Mouse (Mus musculus) liver, embryonic 11.5 days (tissue): ENCODE measurements around the gene Prkci. TPM values are rescaled to one million over a fixed set of nuclear protein-coding genes. Genes with fewer than 3 reads are reported as not detected.

Experiments
- ATAC-seq: fragments of 200-750 bp; cut with Nextera tagmentation; replicated peaks from 2 replicates; pipeline ENCODE4 v1.8.0; 2017; ENCODE audit warnings: moderate number of reproducible peaks, mild to moderate bottlenecking, moderate TSS enrichment, moderate library complexity; ENCODE audit not compliant: low FRiP score
- DNase-seq: peaks from one replicate; pipeline ENCODE4 v3.0.0-alpha.2; 2017; ENCODE audit warnings: low spot score
- H3K27ac ChIP-seq: fragments of 300-500 bp; sonication (generic); 2 replicates; pipeline ENCODE4 v1.5.1; 2014; ENCODE audit warnings: mild to moderate bottlenecking, low read depth, low read length, control low read depth
- H3K27me3 ChIP-seq: fragments of 300-500 bp; sonication (generic); replicated peaks from 2 replicates; pipeline ENCODE4 v1.6.1; 2014; ENCODE audit warnings: low read length, mixed read lengths; ENCODE audit not compliant: control insufficient read depth, insufficient read depth
- H3K36me3 ChIP-seq: fragments of 300-500 bp; sonication (generic); 2 replicates; pipeline ENCODE4 v1.6.1; 2014; ENCODE audit warnings: mild to moderate bottlenecking, low read length, moderate library complexity, mixed read lengths; ENCODE audit not compliant: control insufficient read depth, insufficient read depth
- H3K4me1 ChIP-seq: fragments of 300-500 bp; sonication (generic); replicated peaks from 2 replicates; pipeline ENCODE4 v1.6.1; 2014; ENCODE audit warnings: low read length, mixed read lengths; ENCODE audit not compliant: control insufficient read depth, insufficient read depth
- H3K4me2 ChIP-seq: fragments of 300-500 bp; sonication (generic); 2 replicates; pipeline ENCODE4 v1.6.1; 2014; ENCODE audit warnings: mild to moderate bottlenecking, control low read depth, moderate library complexity
- H3K4me3 ChIP-seq: fragments of 300-500 bp; sonication (generic); 2 replicates; pipeline ENCODE4 v1.5.1; 2014; ENCODE audit warnings: low read depth, low read length, control low read depth
- H3K9ac ChIP-seq: fragments of 300-500 bp; sonication (generic); 2 replicates; pipeline ENCODE4 v1.6.1; 2014; ENCODE audit warnings: low read depth, low read length, control low read depth
- H3K9me3 ChIP-seq: fragments of 300-500 bp; sonication (generic); 2 replicates; pipeline ENCODE4 v1.6.1; 2016; ENCODE audit warnings: low read length, inconsistent platforms, mixed read lengths; ENCODE audit not compliant: control insufficient read depth
- WGBS: fragments of 180-500 bp; shearing (Covaris S2); extraction: QIAGEN DNeasy Blood & Tissue Kit; methylation state at CpG from one replicate; pipeline ENCODE4 v1.1.7; 2014; 5-methylcytosine and 5-hydroxymethylcytosine counted together
- polyA plus RNA-seq: library from polyadenylated mRNA; unstranded; fragments of >200 nt; fragmentation: Nextera tagmentation; extraction: Ambion mirVana; gene quantifications from 2 replicates; pipeline ENCODE4 v1.2.1, GENCODE M21; 2014

The Prkci gene
- polyA plus RNA-seq, 1 experiment from 2014 or later = 20.2 TPM

DNA sequence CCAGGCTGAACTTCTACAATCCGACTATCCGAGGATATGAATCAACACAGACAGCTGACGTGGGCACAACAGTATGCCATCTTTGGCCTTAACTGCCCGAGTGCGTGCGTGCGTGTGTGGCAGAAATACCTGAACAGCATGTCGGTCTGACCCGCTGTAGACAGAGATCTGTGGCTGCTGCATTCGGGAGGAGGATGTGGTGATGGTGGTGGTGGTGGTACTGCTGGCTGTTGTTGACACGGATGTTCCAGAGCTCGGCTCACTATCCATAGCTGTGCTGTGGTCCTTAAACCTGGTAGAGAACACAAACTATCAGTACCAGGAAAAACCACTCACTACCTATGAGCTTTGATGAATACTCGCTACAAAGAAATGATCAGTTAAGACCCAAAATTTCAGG is 29.9 kb upstream of the Prkci start:
- Histone ChIP-seq H3K9ac (no peak overlapping the region), H3K9me3 (no peaks in the 10 kb centered on the region), H3K27ac (no peak overlapping the region), H3K4me2 (no peak overlapping the region), H3K36me3 (peaks cover 29% of the 10 kb centered on the region), H3K27me3 (no peaks in the 10 kb centered on the region), H3K4me1 (peaks cover 7% of the 10 kb centered on the region), H3K4me3 (no peak overlapping the region)
- 93% methylated on average over 13 of the region's 13 CpGs for WGBS
- DNase-seq = no peak
- no peak for ATAC-seq

DNA sequence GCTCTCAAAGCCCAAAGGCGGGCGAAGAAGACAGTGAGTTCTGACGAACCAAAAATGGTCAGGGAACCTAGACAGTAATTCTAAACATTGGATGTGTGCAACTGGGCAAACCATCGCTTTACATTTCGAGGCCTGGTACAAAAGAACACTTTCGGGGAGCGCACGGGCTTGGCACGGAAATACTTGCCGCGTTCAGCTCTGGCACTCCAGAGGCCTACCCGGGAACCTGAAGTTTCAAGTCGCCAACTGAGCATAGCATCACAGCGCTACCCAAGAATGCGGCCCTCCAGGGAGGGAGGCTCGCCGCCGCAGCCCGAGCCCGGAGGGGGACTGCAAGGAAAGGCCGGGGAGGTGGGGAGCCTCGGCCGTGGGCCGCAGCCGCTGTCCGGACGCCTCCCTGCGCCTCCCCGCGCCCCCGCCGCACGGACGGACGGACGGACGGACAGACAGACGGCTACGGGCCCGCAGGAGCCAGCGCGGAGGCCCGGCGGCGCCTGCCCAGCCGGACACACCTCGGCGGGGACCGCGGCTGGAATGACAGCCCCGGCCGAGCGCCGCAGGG is 26.9 kb upstream of the Prkci start:
- WGBS = under 1% methylated on average over 51 of the region's 54 CpGs
- H3K27ac ChIP-seq = peak overlapping the region; percentile 75
- H3K4me1 ChIP-seq = peaks cover 7% of the 10 kb centered on the region
- peak overlapping the region; percentile 80 for H3K9ac ChIP-seq
- no peaks in the 10 kb centered on the region for H3K27me3 ChIP-seq
- peaks cover 19% of the 10 kb centered on the region for H3K36me3 ChIP-seq
- ATAC-seq (peak; percentile 70), DNase-seq (peak; percentile 71)
- H3K4me2 ChIP-seq = peak overlapping the region; percentile 77
- no peaks in the 10 kb centered on the region for H3K9me3 ChIP-seq
- peak overlapping the region; percentile 81 for H3K4me3 ChIP-seq

DNA sequence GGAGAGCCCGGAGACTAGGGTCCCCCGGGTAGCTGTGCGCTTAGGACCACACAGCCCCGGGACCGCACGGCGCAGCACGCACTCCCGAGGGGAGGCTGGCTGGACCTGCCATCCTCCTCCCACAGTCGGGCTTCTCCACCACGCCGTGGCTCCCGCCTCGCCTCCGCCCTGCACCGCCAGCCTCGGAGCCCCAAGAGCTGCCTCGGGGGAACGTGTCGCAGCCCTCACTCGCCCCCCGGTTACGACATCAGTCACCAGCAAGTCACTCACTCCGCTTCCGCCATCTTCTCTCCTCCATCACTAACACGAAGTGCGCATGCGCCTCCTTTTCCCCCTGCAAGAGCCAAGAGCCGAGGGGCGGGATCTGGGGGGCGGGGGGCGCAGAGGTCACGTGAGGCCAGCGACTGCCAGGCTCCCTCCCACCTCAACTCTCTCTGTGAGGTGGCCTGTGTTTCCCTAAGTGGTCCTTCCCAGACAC is 26.4 kb upstream of the Prkci start, which contains the start of gene Phc3:
Phc3 (minus strand) TSS at position 312 of the 478 bp plus-strand sequence.
- ATAC-seq (peak; percentile 82), DNase-seq (peak; percentile 94)
- peaks cover 7% of the 10 kb centered on the region for H3K4me1 ChIP-seq
- H3K9me3 ChIP-seq = no peaks in the 10 kb centered on the region
- H3K27me3 ChIP-seq = no peaks in the 10 kb centered on the region
- H3K27ac ChIP-seq = peak within 1 kb of the TSS; percentile 75
- peak within 1 kb of the TSS; percentile 80 for H3K9ac ChIP-seq
- H3K4me2 ChIP-seq = peak within 1 kb of the TSS; percentile 77
- under 1% methylated on average over 34 of the region's 34 CpGs for WGBS
- peaks cover 15% of the 10 kb centered on the region for H3K36me3 ChIP-seq
- H3K4me3 ChIP-seq = peak within 1 kb of the TSS; percentile 81

DNA sequence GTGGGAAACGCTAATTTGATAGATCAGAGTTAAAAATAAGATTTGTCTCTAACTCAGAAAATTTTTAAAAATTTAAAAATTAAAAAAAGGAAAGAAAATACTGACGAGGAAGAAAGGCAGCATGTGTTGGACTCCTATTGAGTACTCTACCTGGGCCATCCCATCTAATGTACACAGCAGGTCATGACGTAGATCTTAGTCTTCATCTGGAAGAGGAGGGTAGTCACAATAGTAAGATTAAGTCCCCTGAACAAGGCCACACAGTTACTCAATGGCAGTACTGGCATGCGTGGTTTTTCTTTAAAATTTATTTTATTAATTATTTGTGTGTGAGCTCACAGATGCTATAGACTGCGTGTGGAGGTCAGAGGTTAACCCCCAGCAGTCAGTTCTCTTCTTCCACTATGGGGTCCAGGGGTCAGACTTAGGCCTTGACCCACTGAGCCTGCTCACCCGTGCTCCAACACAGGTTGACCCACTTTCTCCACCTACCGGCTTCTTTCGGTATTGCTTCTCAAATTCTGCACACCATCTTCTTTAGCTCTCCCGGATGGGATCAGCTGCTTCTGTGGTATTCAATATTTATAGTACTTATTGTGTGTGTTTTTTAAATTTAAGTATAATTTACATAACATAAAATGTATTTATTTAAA is 20.3 kb upstream of the Prkci start:
- no peaks in the 10 kb centered on the region for H3K9me3 ChIP-seq

GRCm38 (mm10) chr3:30976991-30977603 is 18.4 kb upstream of the Prkci start:
- ATAC-seq = no peak
- H3K9me3 ChIP-seq = no peaks in the 10 kb centered on the region
- WGBS = 29% methylated on average over 1 of the region's 1 CpGs
- H3K4me3 ChIP-seq = no peak overlapping the region
- H3K9ac ChIP-seq = no peak overlapping the region
- H3K4me2 ChIP-seq = no peak overlapping the region
- no peak for DNase-seq
- no peaks in the 10 kb centered on the region for H3K4me1 ChIP-seq
- no peaks in the 10 kb centered on the region for H3K36me3 ChIP-seq
- no peak overlapping the region for H3K27ac ChIP-seq
- no peaks in the 10 kb centered on the region for H3K27me3 ChIP-seq

More for the DNA sequence above, 20.3 kb upstream of the Prkci start:
- Histone ChIP-seq H3K36me3 (no peaks in the 10 kb centered on the region), H3K4me3 (no peak overlapping the region), H3K27ac (no peak overlapping the region), H3K4me1 (no peaks in the 10 kb centered on the region), H3K27me3 (no peaks in the 10 kb centered on the region), H3K4me2 (no peak overlapping the region), H3K9ac (no peak overlapping the region)
- WGBS = 45% methylated on average over 9 of the region's 9 CpGs
- DNase-seq = no peak
- peak; percentile 64 for ATAC-seq

DNA sequence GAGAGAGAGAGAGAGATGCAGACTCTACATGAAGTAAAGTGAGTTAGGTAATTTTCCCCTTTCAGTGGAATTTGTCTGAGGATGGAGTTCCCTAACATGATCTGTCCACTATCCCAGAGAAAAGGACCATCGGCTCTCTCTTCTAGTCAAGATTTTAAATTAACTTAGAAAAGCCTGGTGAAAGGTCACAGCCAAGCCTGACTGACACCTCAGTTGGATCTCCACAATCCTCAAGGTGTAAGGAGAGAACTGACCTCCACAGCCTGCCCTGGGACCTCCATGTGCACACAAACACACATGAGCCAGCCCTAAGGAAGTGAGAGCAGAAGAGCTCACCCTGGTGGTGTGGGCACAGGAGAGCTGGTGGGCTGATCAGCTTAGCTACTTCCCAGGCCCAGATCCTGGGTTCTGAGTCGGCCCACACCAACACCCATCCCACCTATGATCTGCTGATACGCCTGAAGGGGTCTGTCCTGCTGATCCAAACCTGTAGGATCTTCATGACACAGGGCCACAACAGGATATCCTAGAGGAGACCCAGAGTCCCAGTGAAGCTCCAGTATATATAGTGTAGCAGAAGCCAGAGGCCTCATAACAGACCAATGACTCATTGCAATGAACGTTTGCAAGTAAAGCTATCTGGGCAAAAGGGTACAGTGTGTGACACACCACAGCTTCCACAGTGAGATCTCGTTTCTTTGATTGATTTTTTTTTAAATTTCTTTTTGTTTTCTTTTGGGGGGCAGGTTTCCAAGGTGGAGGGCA is 13.7 kb upstream of the Prkci start:
- H3K4me2 ChIP-seq = no peak overlapping the region
- no peak overlapping the region for H3K4me3 ChIP-seq
- ATAC-seq = no peak
- H3K9ac ChIP-seq = no peak overlapping the region
- H3K27me3 ChIP-seq = no peaks in the 10 kb centered on the region
- H3K4me1 ChIP-seq = no peaks in the 10 kb centered on the region
- DNase-seq = no peak
- H3K36me3 ChIP-seq = no peaks in the 10 kb centered on the region
- H3K27ac ChIP-seq = no peak overlapping the region
- WGBS = 72% methylated on average over 5 of the region's 5 CpGs
- H3K9me3 ChIP-seq = no peaks in the 10 kb centered on the region

DNA sequence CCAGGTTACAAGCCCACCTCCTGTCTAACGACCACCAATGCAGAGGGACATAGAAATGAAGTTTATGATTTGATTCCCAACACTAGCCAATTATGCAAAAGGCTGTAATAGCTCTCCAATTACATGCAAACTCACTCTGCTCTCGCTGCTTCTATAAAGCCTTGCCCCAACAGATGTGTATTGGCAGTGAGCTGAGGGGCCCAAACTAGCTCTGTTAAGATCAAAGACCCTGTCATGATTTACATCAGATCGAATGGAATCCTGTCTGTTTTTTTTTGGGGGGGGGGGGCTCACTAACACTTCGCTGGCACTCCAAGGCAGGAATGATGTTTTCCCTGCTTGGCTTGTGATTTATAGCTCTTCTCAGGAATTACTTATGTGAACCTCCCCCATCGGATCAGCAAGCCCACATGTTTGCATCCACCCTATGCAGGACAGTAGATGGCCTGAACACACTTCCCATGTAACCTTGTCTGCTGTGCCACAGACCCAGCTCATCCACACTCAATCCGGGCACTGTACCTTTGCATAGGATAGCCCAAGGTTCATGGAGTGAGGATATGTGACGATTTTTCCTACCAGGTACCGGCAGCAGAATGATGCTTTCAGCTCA is 12.5 kb upstream of the Prkci start:
- no peak for DNase-seq
- no peak for ATAC-seq
- 61% methylated on average over 8 of the region's 8 CpGs for WGBS
- no peaks in the 10 kb centered on the region for H3K27me3 ChIP-seq
- H3K4me3 ChIP-seq = no peak overlapping the region
- 0 out of 2 replicates have a peak, but pooled peaks cover under 1% of the 10 kb centered on the region for H3K4me1 ChIP-seq
- no peak overlapping the region for H3K9ac ChIP-seq
- no peak overlapping the region for H3K4me2 ChIP-seq
- H3K27ac ChIP-seq = no peak overlapping the region
- no peaks in the 10 kb centered on the region for H3K9me3 ChIP-seq
- H3K36me3 ChIP-seq = no peaks in the 10 kb centered on the region
